Mouse (Mus musculus) hindbrain, embryonic 13.5 days (tissue): ENCODE results near the gene Fmnl1. TPM values are rescaled to one million over a fixed set of nuclear protein-coding genes. Genes with fewer than 3 reads are reported as not detected.

Experiments used
- ATAC-seq: fragments of 200-750 bp; cut with Nextera tagmentation; 2 replicates; pipeline ENCODE4 v1.8.0; 2017; ENCODE audit warnings: moderate TSS enrichment; ENCODE audit not compliant: low FRiP score
- H3K27ac ChIP-seq: fragments of 300-500 bp; sonication (generic); 2 replicates; pipeline ENCODE4 v1.5.1; 2015; ENCODE audit warnings: inconsistent platforms, mild to moderate bottlenecking, moderate library complexity
- H3K27me3 ChIP-seq: fragments of 300-500 bp; sonication (generic); 2 replicates; pipeline ENCODE4 v1.6.1; 2015; ENCODE audit warnings: mild to moderate bottlenecking, inconsistent platforms
- H3K36me3 ChIP-seq: fragments of 300-500 bp; sonication (generic); 2 replicates; pipeline ENCODE4 v1.6.1; 2015; ENCODE audit warnings: mild to moderate bottlenecking, inconsistent platforms
- H3K4me1 ChIP-seq: fragments of 300-500 bp; sonication (generic); replicated peaks from 2 replicates; pipeline ENCODE4 v1.6.1; 2015; ENCODE audit warnings: inconsistent platforms
- H3K4me2 ChIP-seq: fragments of 300-500 bp; sonication (generic); 2 replicates; pipeline ENCODE4 v1.6.1; 2015; ENCODE audit warnings: inconsistent platforms, mild to moderate bottlenecking, moderate library complexity
- H3K4me3 ChIP-seq: fragments of 300-500 bp; sonication (generic); 2 replicates; pipeline ENCODE4 v1.5.1; 2015; ENCODE audit warnings: mild to moderate bottlenecking, inconsistent platforms
- H3K9ac ChIP-seq: fragments of 300-500 bp; sonication (generic); 2 replicates; pipeline ENCODE4 v1.6.1; 2015; ENCODE audit warnings: mild to moderate bottlenecking, inconsistent platforms
- H3K9me3 ChIP-seq: fragments of 300-500 bp; sonication (generic); 2 replicates; pipeline ENCODE4 v1.6.1; 2016; ENCODE audit warnings: inconsistent platforms
- WGBS: fragments of 180-500 bp; shearing (Covaris S2); methylation state at CpG from one replicate; pipeline ENCODE4 v1.1.7; 2015; 5-methylcytosine and 5-hydroxymethylcytosine counted together
- polyA plus RNA-seq: library from polyadenylated mRNA; unstranded; fragments of >200 nt; fragmentation: Nextera tagmentation; extraction: Ambion mirVana; gene quantifications from 2 replicates; pipeline ENCODE4 v1.2.1, GENCODE M21; 2015

Fmnl1 gene
- polyA plus RNA-seq, 1 experiment from 2014 or later, result 3.3 TPM

- 0 out of 2 replicates have a peak, but pooled peaks have one; percentile 19 for ATAC-seq
- Histone ChIP-seq H3K27ac (peak overlapping the region; percentile 94), H3K27me3 (no peaks in the 10 kb centered on the region), H3K4me2 (peak overlapping the region; percentile 15), H3K4me1 (peaks cover 34% of the 10 kb centered on the region), H3K9me3 (no peaks in the 10 kb centered on the region), H3K9ac (peak overlapping the region; percentile 43; the same call in 1 of the 2 replicates), H3K36me3 (peaks cover 24% of the 10 kb centered on the region), H3K4me3 (no peak overlapping the region)
- 32% methylated on average over 1 of the region's 1 CpGs for WGBS
Measured at GRCm38 (mm10) chr11:103141944-103142255, 29.0 kb upstream of the Fmnl1 start.

- H3K4me3 ChIP-seq, result peak overlapping the region; percentile 34
- peaks cover 24% of the 10 kb centered on the region for H3K36me3 ChIP-seq
- peak overlapping the region; percentile 94 for H3K27ac ChIP-seq
- H3K9me3 ChIP-seq, result no peaks in the 10 kb centered on the region
- 28% methylated on average over 7 of the region's 8 CpGs for WGBS
- no peaks in the 10 kb centered on the region for H3K27me3 ChIP-seq
- peak overlapping the region; percentile 71 for H3K9ac ChIP-seq
- H3K4me1 ChIP-seq, result peaks cover 34% of the 10 kb centered on the region
- ATAC-seq, result peak; percentile 88
- peak overlapping the region; percentile 54 for H3K4me2 ChIP-seq
Measured at GRCm38 (mm10) chr11:103142441-103143182, 28.3 kb upstream of the Fmnl1 start.

- Histone ChIP-seq H3K9ac (no peak overlapping the region), H3K36me3 (peaks cover 10% of the 10 kb centered on the region; the same call in 1 of the 2 replicates), H3K4me1 (peaks cover 34% of the 10 kb centered on the region), H3K27me3 (no peaks in the 10 kb centered on the region), H3K4me3 (no peak overlapping the region), H3K4me2 (no peak overlapping the region), H3K27ac (peak overlapping the region; percentile 8; the same call in 1 of the 2 replicates), H3K9me3 (no peaks in the 10 kb centered on the region)
- WGBS, result 45% methylated on average over 12 of the region's 12 CpGs
- no peak for ATAC-seq
Measured at GRCm38 (mm10) chr11:103144309-103145285, 26.3 kb upstream of the Fmnl1 start.

GRCm38 (mm10) chr11:103146386-103146785 is 24.5 kb upstream of the Fmnl1 start:
- no peak for ATAC-seq

GRCm38 (mm10) chr11:103147766-103148165 is 23.1 kb upstream of the Fmnl1 start:
- no peaks in the 10 kb centered on the region for H3K36me3 ChIP-seq
- H3K4me2 ChIP-seq, result no peak overlapping the region
- H3K9me3 ChIP-seq, result no peaks in the 10 kb centered on the region
- peaks cover 14% of the 10 kb centered on the region for H3K4me1 ChIP-seq
- ATAC-seq, result no peak
- WGBS, result 67% methylated on average over 4 of the region's 4 CpGs
- H3K27ac ChIP-seq, result no peak overlapping the region
- H3K4me3 ChIP-seq, result no peak overlapping the region
- H3K27me3 ChIP-seq, result no peaks in the 10 kb centered on the region
- no peak overlapping the region for H3K9ac ChIP-seq

More at GRCm38 (mm10) chr11:103146386-103146785, 24.5 kb upstream of the Fmnl1 start:
- no peaks in the 10 kb centered on the region for H3K27me3 ChIP-seq
- 87% methylated on average over 4 of the region's 4 CpGs for WGBS
- no peaks in the 10 kb centered on the region for H3K9me3 ChIP-seq
- H3K27ac ChIP-seq, result no peak overlapping the region
- H3K36me3 ChIP-seq, result no peaks in the 10 kb centered on the region
- H3K4me2 ChIP-seq, result no peak overlapping the region
- H3K4me3 ChIP-seq, result no peak overlapping the region
- H3K9ac ChIP-seq, result no peak overlapping the region
- peaks cover 27% of the 10 kb centered on the region for H3K4me1 ChIP-seq

GRCm38 (mm10) chr11:103149771-103150170 is 21.1 kb upstream of the Fmnl1 start:
- H3K4me1 ChIP-seq, result peaks cover under 1% of the 10 kb centered on the region
- H3K9ac ChIP-seq, result no peak overlapping the region
- H3K4me3 ChIP-seq, result no peak overlapping the region
- ATAC-seq, result no peak
- H3K9me3 ChIP-seq, result no peaks in the 10 kb centered on the region
- 94% methylated on average over 4 of the region's 4 CpGs for WGBS
- H3K4me2 ChIP-seq, result no peak overlapping the region
- H3K27ac ChIP-seq, result no peak overlapping the region
- no peaks in the 10 kb centered on the region for H3K27me3 ChIP-seq
- no peaks in the 10 kb centered on the region for H3K36me3 ChIP-seq

GRCm38 (mm10) chr11:103158621-103159478 is 12.1 kb upstream of the Fmnl1 start:
- ATAC-seq, result peak; percentile 94
- peak overlapping the region; percentile 44 for H3K4me2 ChIP-seq
- H3K27ac ChIP-seq, result peak overlapping the region; percentile 18; the same call in 1 of the 2 replicates
- H3K36me3 ChIP-seq, result no peaks in the 10 kb centered on the region
- H3K4me3 ChIP-seq, result peak overlapping the region; percentile 20
- peaks cover 9% of the 10 kb centered on the region for H3K4me1 ChIP-seq
- no peaks in the 10 kb centered on the region for H3K9me3 ChIP-seq
- no peak overlapping the region for H3K9ac ChIP-seq
- WGBS, result 1% methylated on average over 25 of the region's 25 CpGs
- H3K27me3 ChIP-seq, result no peaks in the 10 kb centered on the region

GRCm38 (mm10) chr11:103160738-103161137 is 10.2 kb upstream of the Fmnl1 start:
- Histone ChIP-seq H3K9ac (no peak overlapping the region), H3K27me3 (peaks cover under 1% of the 10 kb centered on the region; the same call in 1 of the 2 replicates), H3K4me1 (peaks cover 9% of the 10 kb centered on the region), H3K27ac (no peak overlapping the region), H3K36me3 (no peaks in the 10 kb centered on the region), H3K9me3 (no peaks in the 10 kb centered on the region), H3K4me3 (no peak overlapping the region), H3K4me2 (no peak overlapping the region)
- WGBS, result 88% methylated on average over 11 of the region's 11 CpGs
- no peak for ATAC-seq

GRCm38 (mm10) chr11:103161449-103161848 is 9.5 kb upstream of the Fmnl1 start:
- Histone ChIP-seq H3K4me1 (peaks cover 9% of the 10 kb centered on the region), H3K4me2 (no peak overlapping the region), H3K4me3 (no peak overlapping the region), H3K9me3 (no peaks in the 10 kb centered on the region), H3K27me3 (peaks cover 4% of the 10 kb centered on the region; the same call in 1 of the 2 replicates), H3K9ac (no peak overlapping the region), H3K27ac (no peak overlapping the region), H3K36me3 (no peaks in the 10 kb centered on the region)
- no peak for ATAC-seq
- WGBS, result 83% methylated on average over 7 of the region's 7 CpGs

GRCm38 (mm10) chr11:103162132-103162531 is 8.8 kb upstream of the Fmnl1 start:
- no peaks in the 10 kb centered on the region for H3K36me3 ChIP-seq
- no peak overlapping the region for H3K9ac ChIP-seq
- no peak overlapping the region for H3K27ac ChIP-seq
- no peak overlapping the region for H3K4me3 ChIP-seq
- peaks cover 9% of the 10 kb centered on the region for H3K4me1 ChIP-seq
- 92% methylated on average over 5 of the region's 5 CpGs for WGBS
- H3K27me3 ChIP-seq, result peaks cover 4% of the 10 kb centered on the region; the same call in 1 of the 2 replicates
- no peaks in the 10 kb centered on the region for H3K9me3 ChIP-seq
- no peak for ATAC-seq
- H3K4me2 ChIP-seq, result no peak overlapping the region

GRCm38 (mm10) chr11:103164391-103164790 is 6.5 kb upstream of the Fmnl1 start:
- 38% methylated on average over 10 of the region's 10 CpGs for WGBS
- H3K9me3 ChIP-seq, result no peaks in the 10 kb centered on the region
- no peak for ATAC-seq

More at GRCm38 (mm10) chr11:103164391-103164790, 6.5 kb upstream of the Fmnl1 start:
- Histone ChIP-seq H3K36me3 (no peaks in the 10 kb centered on the region), H3K27ac (no peak overlapping the region), H3K4me2 (no peak overlapping the region), H3K4me3 (no peak overlapping the region), H3K27me3 (peaks cover 18% of the 10 kb centered on the region), H3K9ac (no peak overlapping the region), H3K4me1 (peaks cover 8% of the 10 kb centered on the region)
